Mouse (Mus musculus): ENCODE measurements at regions not wholly inside any gene's neighbourhood (a gene's known extent, or its start where the extent isn't known, plus 50 kb on each side); places are given as distances from the start of the nearest gene placed in this dataset.

DNA sequence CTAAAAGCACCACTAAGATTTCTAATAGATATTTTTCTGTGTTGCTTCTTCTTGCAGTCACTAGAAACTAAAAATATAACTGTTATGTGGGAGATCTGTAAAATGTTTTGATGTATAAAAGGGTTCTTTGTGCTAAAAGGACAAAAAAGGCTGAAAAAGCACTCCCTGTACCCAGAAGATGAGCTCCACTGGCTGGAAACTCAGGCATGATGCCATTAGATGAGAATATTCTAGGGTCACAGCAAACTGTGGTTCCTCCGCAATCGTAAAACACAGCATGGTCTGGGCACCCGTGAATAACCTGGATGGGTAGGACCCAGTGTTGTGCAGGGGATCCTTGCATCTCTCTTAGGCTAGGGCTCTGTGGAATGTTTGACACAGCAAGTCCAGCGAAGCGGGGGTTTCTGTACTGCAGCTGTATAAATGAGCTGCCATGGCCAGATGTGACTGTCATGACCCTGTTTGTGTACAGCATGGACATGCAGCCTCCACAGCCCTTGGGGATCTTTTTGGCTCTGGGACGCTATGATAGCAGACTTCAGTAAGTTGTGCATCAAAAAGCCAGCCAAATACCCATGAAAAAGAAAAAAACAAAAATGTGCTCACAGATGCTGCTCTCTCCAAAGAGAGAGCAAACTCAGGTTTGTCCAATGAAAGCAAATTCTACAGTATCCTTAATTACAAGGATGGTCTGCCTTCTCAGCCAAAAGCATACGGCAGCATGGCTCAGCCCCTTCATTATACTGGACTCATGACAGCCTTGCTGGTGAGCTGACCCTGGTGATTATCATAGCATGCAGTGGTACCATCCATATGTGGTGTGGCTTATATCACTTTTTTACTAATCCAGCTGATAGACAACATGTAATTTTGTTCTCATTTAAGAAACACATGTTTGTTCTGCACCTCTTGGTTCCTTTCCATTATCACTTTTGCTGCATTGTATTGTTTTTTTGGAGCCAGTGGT is 103.9 kb upstream of the Arhgap20 start:
- TF ChIP-seq POLR2A (IDR thresholded peaks at IDR 0.05; ENCODE audit: low read depth, low read length) (no peak), CTCF (IDR thresholded peaks at IDR 0.05; ENCODE audit: extremely low read depth, insufficient read depth, insufficient read length, insufficient replicate concordance) (no peak)

Data from spleen, adult 2 months (tissue).